In genomic region chr3:104713836-104714631, GRCm38 (mm10) we compare ENCODE assay signal across 8 mouse cellular contexts.
A peak's percentile ranks its signal among the peaks of the same experiment; 100 is the strongest.
DNase-seq lines count a peak whose midpoint lies in the region; ATAC-seq lines count a peak whose summit lies in the region.

No protein-coding gene starts in this region.

- peak; percentile 95 for ATAC-seq in common myeloid progenitor, adult 5-6 weeks (replicated peaks; ENCODE audit: low read depth, poor library complexity, severe bottlenecking)
- peak; percentile 95 for ATAC-seq in megakaryocyte progenitor cell, adult 5-6 weeks (replicated peaks; ENCODE audit: poor library complexity)

- DNase-seq in ZHBTc4 (ENCODE audit: low read depth, low spot score), result peak; percentile 87
- DNase-seq in gastrocnemius, adult 8-10 months (ENCODE audit: low spot score in 2 of 2), result peak; percentile 55 to 57
- DNase-seq in induced T-regulatory cell, adult 2 months (ENCODE audit: low read depth), result peak; percentile 84
- peak; percentile 18 to 77 for DNase-seq in left cerebral cortex, adult 9 months (ENCODE audit: low spot score in 2 of 2)
- DNase-seq in right cerebral cortex, postnatal 14 days, result peak; percentile 56
- DNase-seq in urinary bladder, postnatal 25 days (ENCODE audit: low spot score), result peak; percentile 60

Comparison
In these comparisons a context has a peak if more than half of its experiments do, and no peak if none do; other contexts are left out.
1. Peak in every context shown above with its lines: DNase-seq and ATAC-seq.